8 mouse cellular contexts compared by ENCODE assay signal in genomic region chr7:19817382-19818105, GRCm38 (mm10). TPM values are rescaled to one million over a fixed set of nuclear protein-coding genes. Genes with fewer than 3 reads are reported as not detected.
DNase-seq lines count a peak whose midpoint lies in the region; ATAC-seq and TF ChIP-seq lines count a peak whose summit lies in the region.

No protein-coding gene starts in this region.

- no peak overlapping the region for H3K9ac ChIP-seq in forebrain, embryonic 14.5 days (ENCODE audit: low read length)
- no peak overlapping the region for H3K9ac ChIP-seq in liver, embryonic 11.5 days (ENCODE audit: low read depth, low read length)
- no peak overlapping the region for H3K9ac ChIP-seq in midbrain, postnatal 0 days (replicated peaks; ENCODE audit: low read length, poor library complexity, severe bottlenecking)
- peak overlapping the region; percentile 70 for H3K9ac ChIP-seq in stomach, embryonic 16.5 days (ENCODE audit: low read length)

- in situ Hi-C loops in Patski (cut with MboI; ENCODE audit: low pct_unique_long_range_greater_than_20kb): no loop called here

- peak overlapping the region; percentile 34 for H3K4me2 ChIP-seq in forebrain, embryonic 14.5 days (ENCODE audit: low read length)
- H3K4me2 ChIP-seq in liver, embryonic 11.5 days: peak overlapping the region; percentile 58
- peak overlapping the region; percentile 19 for H3K4me2 ChIP-seq in midbrain, postnatal 0 days (ENCODE audit: low read depth, low read length, poor library complexity, severe bottlenecking)
- H3K4me2 ChIP-seq in stomach, embryonic 16.5 days (ENCODE audit: low read depth, low read length): peak overlapping the region; percentile 72

- CTCF ChIA-PET in Patski (lab: Charles Lee): interaction anchor here (0.8 to 10.2 kb wide), 4 partner anchors 12 to 27 kb away, joined by 3 to 78 read pairs (median 7); no protein-coding TSS in a partner anchor

- no peaks in the 10 kb centered on the region for H3K9me3 ChIP-seq in forebrain, embryonic 14.5 days (replicated peaks; ENCODE audit: control insufficient read depth, low read length)
- peaks cover 2% of the 10 kb centered on the region; the same call in 1 of the 2 replicates for H3K9me3 ChIP-seq in liver, embryonic 11.5 days (ENCODE audit: control insufficient read depth, low read length)
- H3K9me3 ChIP-seq in midbrain, postnatal 0 days (ENCODE audit: low read length): no peaks in the 10 kb centered on the region
- no peaks in the 10 kb centered on the region for H3K9me3 ChIP-seq in stomach, embryonic 16.5 days (replicated peaks; ENCODE audit: control insufficient read depth, low read length)

- no peak for TF ChIP-seq CTCF in Patski (IDR thresholded peaks at IDR 0.05)
- no peak for TF ChIP-seq CTCF in midbrain, postnatal 0 days (IDR thresholded peaks at IDR 0.05)

- DNase-seq in A20 (ENCODE audit: low read depth, low spot score) (peak; percentile 96), Patski (ENCODE audit: low read depth, low spot score) (peak; percentile 92)
- peak; percentile 31 for DNase-seq in forebrain, embryonic 14.5 days (ENCODE audit: low spot score)
- peak; percentile 73 for DNase-seq in liver, embryonic 11.5 days (ENCODE audit: low spot score)
- DNase-seq in midbrain, postnatal 0 days (ENCODE audit: low spot score): no peak
- DNase-seq in cerebellum, adult 11-12 months: no peak

- 5% methylated on average over 15 of the region's 15 CpGs for WGBS in forebrain, embryonic 14.5 days
- WGBS in liver, embryonic 11.5 days: 8% methylated on average over 15 of the region's 15 CpGs
- WGBS in midbrain, postnatal 0 days: 14% methylated on average over 15 of the region's 15 CpGs
- WGBS in stomach, embryonic 16.5 days: 5% methylated on average over 15 of the region's 15 CpGs

- POLR2A ChIA-PET in Patski (lab: Charles Lee): interaction anchor here (0.5 to 2.3 kb wide), 4 partner anchors 9 to 48 kb away, joined by 4 to 9 read pairs (median 6); no protein-coding TSS in a partner anchor

- no peak overlapping the region for H3K27ac ChIP-seq in forebrain, embryonic 14.5 days (ENCODE audit: low read depth, low read length)
- H3K27ac ChIP-seq in liver, embryonic 11.5 days (ENCODE audit: low read depth, low read length): peak overlapping the region; percentile 34; the same call in 1 of the 2 replicates
- H3K27ac ChIP-seq in midbrain, postnatal 0 days (ENCODE audit: low read depth, low read length): no peak overlapping the region
- peak overlapping the region; percentile 94 for H3K27ac ChIP-seq in stomach, embryonic 16.5 days (ENCODE audit: low read length)

- 0 out of 2 replicates have a peak overlapping the region, but pooled peaks have one; percentile 6 for H3K4me3 ChIP-seq in forebrain, embryonic 14.5 days (ENCODE audit: low read depth, low read length)
- H3K4me3 ChIP-seq in liver, embryonic 11.5 days (ENCODE audit: low read depth, low read length): peak overlapping the region; percentile 28; the same call in 1 of the 2 replicates
- no peak overlapping the region for H3K4me3 ChIP-seq in midbrain, postnatal 0 days (ENCODE audit: low read depth, low read length)
- H3K4me3 ChIP-seq in stomach, embryonic 16.5 days (replicated peaks; ENCODE audit: low read length): peak overlapping the region; percentile 50

- no peaks in the 10 kb centered on the region for H3K27me3 ChIP-seq in Patski
- H3K27me3 ChIP-seq in forebrain, embryonic 14.5 days (replicated peaks; ENCODE audit: control insufficient read depth, insufficient read depth, low read length): peaks cover 27% of the 10 kb centered on the region
- H3K27me3 ChIP-seq in liver, embryonic 11.5 days (replicated peaks; ENCODE audit: control insufficient read depth, insufficient read depth, low read length): peaks cover 14% of the 10 kb centered on the region
- peaks cover 16% of the 10 kb centered on the region for H3K27me3 ChIP-seq in midbrain, postnatal 0 days (ENCODE audit: insufficient read depth, low read length)
- no peaks in the 10 kb centered on the region; the same call in 1 of the 2 replicates for H3K27me3 ChIP-seq in stomach, embryonic 16.5 days (ENCODE audit: control insufficient read depth, insufficient read depth, low read length)

- no peaks in the 10 kb centered on the region for H3K4me1 ChIP-seq in forebrain, embryonic 14.5 days (ENCODE audit: control insufficient read depth, insufficient read depth, low read length)
- H3K4me1 ChIP-seq in liver, embryonic 11.5 days (replicated peaks; ENCODE audit: control insufficient read depth, insufficient read depth, low read length): peaks cover 14% of the 10 kb centered on the region
- H3K4me1 ChIP-seq in midbrain, postnatal 0 days (ENCODE audit: insufficient read depth, low read length): peaks cover 6% of the 10 kb centered on the region; the same call in 1 of the 2 replicates
- H3K4me1 ChIP-seq in stomach, embryonic 16.5 days (ENCODE audit: control insufficient read depth, insufficient read depth, low read length): peaks cover 37% of the 10 kb centered on the region

- ATAC-seq in Patski: peak; percentile 71
- ATAC-seq in forebrain, embryonic 14.5 days: peak; percentile 41
- ATAC-seq in hematopoietic stem cell, adult 5-6 weeks (replicated peaks in 1 of 2; ENCODE audit: insufficient read depth in 1 of 2, low FRiP score in 2 of 2, low TSS enrichment in 1 of 2, low read depth in 1 of 2, poor library complexity in 2 of 2, severe bottlenecking in 2 of 2): peak; percentile 86 to 90
- ATAC-seq in liver, embryonic 11.5 days (replicated peaks; ENCODE audit: low FRiP score): peak; percentile 61
- no peak for ATAC-seq in midbrain, postnatal 0 days (ENCODE audit: low FRiP score)
- peak; percentile 74 for ATAC-seq in stomach, embryonic 16.5 days (ENCODE audit: insufficient read depth, low FRiP score)

- no peaks in the 10 kb centered on the region for H3K36me3 ChIP-seq in forebrain, embryonic 14.5 days (ENCODE audit: control insufficient read depth, insufficient read depth, low read length)
- H3K36me3 ChIP-seq in liver, embryonic 11.5 days (ENCODE audit: control insufficient read depth, insufficient read depth, low read length): no peaks in the 10 kb centered on the region
- no peaks in the 10 kb centered on the region for H3K36me3 ChIP-seq in midbrain, postnatal 0 days (ENCODE audit: insufficient read depth, low read length)
- H3K36me3 ChIP-seq in stomach, embryonic 16.5 days (ENCODE audit: control insufficient read depth, insufficient read depth, low read length): 0 out of 2 replicates have a peak, but pooled peaks cover 6% of the 10 kb centered on the region

RNA-seq across cellular contexts. Expression of gene Bcl3, which starts 5.0 kb away (rescaled TPM):
- 70.5 TPM for polyA plus RNA-seq in Patski (2021)
- 0.75 TPM in 1 of 2 replicates, not detected in the other for polyA plus RNA-seq in forebrain, embryonic 14.5 days (2014; fragmentation: Nextera tagmentation; extraction: Ambion mirVana)
- 3.0 and 5.3 TPM in 2 replicates for total RNA-seq in hematopoietic stem cell, adult 5-6 weeks (2017)
- 5.4 and 7.0 TPM in 2 replicates for polyA plus RNA-seq in liver, embryonic 11.5 days (2014; fragmentation: Nextera tagmentation; extraction: Ambion mirVana)
- total RNA-seq in midbrain, postnatal 0 days (2014; rRNA removed): 0.55 and 0.66 TPM in 2 replicates
- polyA plus RNA-seq in midbrain, postnatal 0 days (2015; fragmentation: Nextera tagmentation; extraction: Ambion mirVana): 0.93 and 1.3 TPM in 2 replicates
- 9.2 TPM in 2 replicates for polyA plus RNA-seq in stomach, embryonic 16.5 days (2015; fragmentation: Nextera tagmentation; extraction: Ambion mirVana)

RNA-seq across cellular contexts. Expression of gene Cblc, which starts 20.9 kb away (rescaled TPM):
- polyA plus RNA-seq in Patski (2021): 0.15 TPM
- polyA plus RNA-seq in forebrain, embryonic 14.5 days (2014; fragmentation: Nextera tagmentation; extraction: Ambion mirVana): not detected in 2 replicates
- not detected in 2 replicates for total RNA-seq in hematopoietic stem cell, adult 5-6 weeks (2017)
- 1.4 TPM in 2 replicates for polyA plus RNA-seq in liver, embryonic 11.5 days (2014; fragmentation: Nextera tagmentation; extraction: Ambion mirVana)
- 0.71 and 1.8 TPM in 2 replicates for total RNA-seq in midbrain, postnatal 0 days (2014; rRNA removed)
- 0.70 and 1.2 TPM in 2 replicates for polyA plus RNA-seq in midbrain, postnatal 0 days (2015; fragmentation: Nextera tagmentation; extraction: Ambion mirVana)
- 31.2 and 32.9 TPM in 2 replicates for polyA plus RNA-seq in stomach, embryonic 16.5 days (2015; fragmentation: Nextera tagmentation; extraction: Ambion mirVana)

RNA-seq across cellular contexts. Expression of gene Gm19345, which starts 34.3 kb away (rescaled TPM):
- 0.10 TPM for polyA plus RNA-seq in Patski (2021)
- 5.6 and 7.1 TPM in 2 replicates for polyA plus RNA-seq in forebrain, embryonic 14.5 days (2014; fragmentation: Nextera tagmentation; extraction: Ambion mirVana)
- total RNA-seq in hematopoietic stem cell, adult 5-6 weeks (2017): not detected in 2 replicates
- polyA plus RNA-seq in liver, embryonic 11.5 days (2014; fragmentation: Nextera tagmentation; extraction: Ambion mirVana): not detected in 2 replicates
- 31.6 and 44.4 TPM in 2 replicates for total RNA-seq in midbrain, postnatal 0 days (2014; rRNA removed)
- 21.6 and 25.8 TPM in 2 replicates for polyA plus RNA-seq in midbrain, postnatal 0 days (2015; fragmentation: Nextera tagmentation; extraction: Ambion mirVana)
- polyA plus RNA-seq in stomach, embryonic 16.5 days (2015; fragmentation: Nextera tagmentation; extraction: Ambion mirVana): 0.31 and 0.36 TPM in 2 replicates

RNA-seq across cellular contexts. Expression of gene Ceacam16, which starts 43.6 kb away (rescaled TPM):
- not detected for polyA plus RNA-seq in Patski (2021)
- polyA plus RNA-seq in forebrain, embryonic 14.5 days (2014; fragmentation: Nextera tagmentation; extraction: Ambion mirVana): not detected in 2 replicates
- 0.10 and 0.38 TPM in 2 replicates for total RNA-seq in hematopoietic stem cell, adult 5-6 weeks (2017)
- polyA plus RNA-seq in liver, embryonic 11.5 days (2014; fragmentation: Nextera tagmentation; extraction: Ambion mirVana): not detected in 2 replicates
- total RNA-seq in midbrain, postnatal 0 days (2014; rRNA removed): not detected in 2 replicates
- polyA plus RNA-seq in midbrain, postnatal 0 days (2015; fragmentation: Nextera tagmentation; extraction: Ambion mirVana): 0.90 and 1.5 TPM in 2 replicates
- polyA plus RNA-seq in stomach, embryonic 16.5 days (2015; fragmentation: Nextera tagmentation; extraction: Ambion mirVana): not detected in 2 replicates

RNA-seq across cellular contexts. Expression of gene Bcam, which starts 46.7 kb away (rescaled TPM):
- polyA plus RNA-seq in Patski (2021): 70.3 TPM
- polyA plus RNA-seq in forebrain, embryonic 14.5 days (2014; fragmentation: Nextera tagmentation; extraction: Ambion mirVana): 5.8 and 7.6 TPM in 2 replicates
- total RNA-seq in hematopoietic stem cell, adult 5-6 weeks (2017): 2.3 and 4.2 TPM in 2 replicates
- 17.5 and 21.8 TPM in 2 replicates for polyA plus RNA-seq in liver, embryonic 11.5 days (2014; fragmentation: Nextera tagmentation; extraction: Ambion mirVana)
- total RNA-seq in midbrain, postnatal 0 days (2014; rRNA removed): 32.6 and 33.5 TPM in 2 replicates
- polyA plus RNA-seq in midbrain, postnatal 0 days (2015; fragmentation: Nextera tagmentation; extraction: Ambion mirVana): 18.7 and 22.0 TPM in 2 replicates
- 118 and 122 TPM in 2 replicates for polyA plus RNA-seq in stomach, embryonic 16.5 days (2015; fragmentation: Nextera tagmentation; extraction: Ambion mirVana)

Comparison
In these comparisons a context has a peak if more than half of its experiments do, and no peak if none do; other contexts are left out.
1. DNase-seq: peak in A20 (single experiment), Patski (single experiment), forebrain, embryonic 14.5 days (single experiment) and liver, embryonic 11.5 days (single experiment); none in midbrain, postnatal 0 days (single experiment) and cerebellum, adult 11-12 months (single experiment).
2. H3K27ac ChIP-seq: peak in liver, embryonic 11.5 days (single experiment) and stomach, embryonic 16.5 days (single experiment); none in forebrain, embryonic 14.5 days (single experiment) and midbrain, postnatal 0 days (single experiment).
3. H3K4me2 ChIP-seq: peak in every context shown above with its lines; median percentile 72 in stomach, embryonic 16.5 days; 58 in liver, embryonic 11.5 days; 34 in forebrain, embryonic 14.5 days; 19 in midbrain, postnatal 0 days.
4. RNA of gene Cblc, which starts 20.9 kb away (polyA plus RNA-seq): 31.2 to 32.9 TPM in stomach, embryonic 16.5 days; 1.4 TPM in liver, embryonic 11.5 days, 0.70 to 1.2 TPM in midbrain, postnatal 0 days, 0.15 TPM in Patski (single experiment) and not detected in forebrain, embryonic 14.5 days; every median in the first group is over 10 times any median in the second.